Mouse (Mus musculus): ENCODE measurements around the gene Ifnl2. TPM values are rescaled to one million over a fixed set of nuclear protein-coding genes. Genes with fewer than 3 reads are reported as not detected.

The Ifnl2 gene
- polyA plus RNA-seq, 1 experiment: not detected

DNA sequence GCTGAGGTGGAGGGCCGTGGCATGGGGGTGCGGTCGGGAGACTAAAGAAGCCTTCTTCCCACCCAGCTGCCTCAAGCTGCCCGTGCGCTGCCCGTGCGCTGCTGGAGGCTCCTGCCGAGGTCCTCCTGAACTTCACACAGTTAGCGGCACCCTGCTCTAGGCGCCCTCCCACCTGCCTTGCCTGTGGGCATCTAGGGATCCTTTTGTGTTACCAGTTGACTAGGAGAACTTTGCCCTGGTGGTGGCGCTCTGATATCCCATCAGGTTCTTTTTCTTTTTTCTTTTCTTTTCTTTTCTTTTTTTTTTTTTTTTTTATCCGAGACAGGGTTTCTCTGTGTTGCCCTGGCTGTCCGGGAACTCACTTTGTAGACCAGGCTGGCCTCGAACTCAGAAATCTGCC lies 19.4 kb downstream of the Ifnl2 start:
- H3K4me1 ChIP-seq (ENCODE audit: control insufficient read depth, insufficient read depth, low read length): peaks cover 19% of the 10 kb centered on the region
- H3K27ac ChIP-seq (ENCODE audit: control insufficient read depth, insufficient read depth, low read depth, low read length): no peak overlapping the region
- H3K4me3 ChIP-seq (ENCODE audit: control insufficient read depth, low read depth, low read length): peak overlapping the region; percentile 85
- no peaks in the 10 kb centered on the region for H3K36me3 ChIP-seq (ENCODE audit: control insufficient read depth, insufficient read depth, low read length)
- TF ChIP-seq CTCF (IDR thresholded peaks at IDR 0.05; ENCODE audit: control insufficient read depth, insufficient read depth, insufficient replicate concordance, low read depth, low read length) (no peak), POLR2A (IDR thresholded peaks at IDR 0.05; ENCODE audit: control insufficient read depth, low read depth, low read length) (no peak)
- no peaks in the 10 kb centered on the region for H3K27me3 ChIP-seq (ENCODE audit: control insufficient read depth, insufficient read depth, low read length)

DNA sequence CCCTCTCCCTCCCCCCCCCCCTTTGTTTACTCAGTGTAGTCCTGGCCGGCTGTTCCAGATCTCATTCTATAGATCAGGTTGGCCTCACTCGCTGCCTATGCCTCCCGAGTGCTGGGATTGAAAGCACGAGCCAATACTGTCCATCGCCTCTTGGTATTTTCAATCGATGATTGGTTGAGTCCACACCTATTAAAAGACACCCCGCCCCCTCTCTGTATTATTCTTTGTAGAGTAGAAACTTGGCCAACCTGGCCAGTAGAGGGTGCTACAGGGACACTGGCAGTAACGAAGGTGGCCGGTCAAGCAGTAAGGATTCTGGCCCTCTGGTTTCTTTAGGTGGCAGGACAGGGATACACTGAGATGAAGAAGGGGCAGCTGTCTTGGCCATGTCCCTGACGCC lies 19.8 kb downstream of the Ifnl2 start:
- no peak overlapping the region for H3K27ac ChIP-seq (ENCODE audit: control insufficient read depth, insufficient read depth, low read depth, low read length)

DNA sequence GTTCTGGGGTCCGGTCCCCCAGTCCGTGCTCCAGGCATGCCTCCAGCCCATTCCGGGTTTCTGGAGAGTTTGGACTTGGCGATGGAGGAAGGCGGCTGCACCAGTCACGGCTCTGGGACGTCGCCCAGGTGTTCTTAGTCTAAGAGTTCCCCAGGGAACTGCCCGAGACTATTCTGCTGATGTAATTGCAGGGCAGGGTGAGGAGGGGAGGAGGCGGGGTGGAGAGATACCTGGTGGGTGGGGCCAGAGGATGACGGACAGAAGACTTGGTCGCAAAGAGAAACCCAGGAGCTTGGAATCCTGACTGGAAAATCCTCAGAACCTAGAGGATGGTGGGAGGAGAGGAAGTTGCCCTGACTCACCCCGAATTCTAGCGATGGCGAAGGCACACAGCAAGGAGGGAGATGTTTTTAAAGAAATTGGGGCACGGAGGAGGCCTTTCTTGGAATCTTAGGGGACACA lies 22.2 kb downstream of the Ifnl2 start:
- no peaks in the 10 kb centered on the region for H3K36me3 ChIP-seq (ENCODE audit: control insufficient read depth, insufficient read depth, low read length)
- H3K4me1 ChIP-seq (ENCODE audit: control insufficient read depth, insufficient read depth, low read length): peaks cover 21% of the 10 kb centered on the region
- TF ChIP-seq CTCF (IDR thresholded peaks at IDR 0.05; ENCODE audit: control insufficient read depth, insufficient read depth, insufficient replicate concordance, low read depth, low read length) (no peak), POLR2A (IDR thresholded peaks at IDR 0.05; ENCODE audit: control insufficient read depth, low read depth, low read length) (no peak)
- H3K27ac ChIP-seq (ENCODE audit: control insufficient read depth, insufficient read depth, low read depth, low read length): no peak overlapping the region
- H3K4me3 ChIP-seq (ENCODE audit: control insufficient read depth, low read depth, low read length): no peak overlapping the region
- no peaks in the 10 kb centered on the region for H3K27me3 ChIP-seq (ENCODE audit: control insufficient read depth, insufficient read depth, low read length)

More for the DNA sequence above, 19.8 kb downstream of the Ifnl2 start:
- Histone ChIP-seq H3K27me3 (ENCODE audit: control insufficient read depth, insufficient read depth, low read length) (no peaks in the 10 kb centered on the region), H3K4me3 (ENCODE audit: control insufficient read depth, low read depth, low read length) (peak overlapping the region; percentile 75), H3K36me3 (ENCODE audit: control insufficient read depth, insufficient read depth, low read length) (no peaks in the 10 kb centered on the region), H3K4me1 (ENCODE audit: control insufficient read depth, insufficient read depth, low read length) (peaks cover 19% of the 10 kb centered on the region)
- TF ChIP-seq POLR2A (IDR thresholded peaks at IDR 0.05; ENCODE audit: control insufficient read depth, low read depth, low read length) (no peak), CTCF (IDR thresholded peaks at IDR 0.05; ENCODE audit: control insufficient read depth, insufficient read depth, insufficient replicate concordance, low read depth, low read length) (peak; percentile 53; the same call in 1 of the 2 replicates)

DNA sequence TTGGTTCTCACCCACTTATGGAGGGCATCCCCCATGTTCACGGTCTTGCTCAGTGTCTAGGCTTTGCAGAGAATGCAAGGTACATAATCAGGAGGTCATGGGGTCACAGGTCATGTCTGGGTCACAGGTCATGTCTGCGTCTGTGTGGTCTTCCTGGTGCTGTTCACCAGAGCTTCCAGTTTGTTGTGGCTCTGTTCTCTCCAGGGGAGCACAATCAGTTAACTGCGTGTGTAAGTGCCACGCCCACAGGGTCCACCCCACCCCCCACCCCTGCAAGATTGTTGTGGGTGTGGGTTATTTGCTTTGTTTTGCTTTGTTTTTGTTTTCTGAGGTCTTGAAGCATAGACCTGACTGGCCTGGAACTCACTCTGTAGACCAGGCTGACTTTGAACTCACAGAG lies 26.1 kb downstream of the Ifnl2 start:
- H3K4me3 ChIP-seq (ENCODE audit: control insufficient read depth, low read depth, low read length): no peak overlapping the region
- no peaks in the 10 kb centered on the region for H3K27me3 ChIP-seq (ENCODE audit: control insufficient read depth, insufficient read depth, low read length)
- H3K36me3 ChIP-seq (ENCODE audit: control insufficient read depth, insufficient read depth, low read length): no peaks in the 10 kb centered on the region
- peaks cover 9% of the 10 kb centered on the region for H3K4me1 ChIP-seq (ENCODE audit: control insufficient read depth, insufficient read depth, low read length)
- H3K27ac ChIP-seq (ENCODE audit: control insufficient read depth, insufficient read depth, low read depth, low read length): no peak overlapping the region
- TF ChIP-seq CTCF (IDR thresholded peaks at IDR 0.05; ENCODE audit: control insufficient read depth, insufficient read depth, insufficient replicate concordance, low read depth, low read length) (no peak), POLR2A (IDR thresholded peaks at IDR 0.05; ENCODE audit: control insufficient read depth, low read depth, low read length) (no peak)

DNA sequence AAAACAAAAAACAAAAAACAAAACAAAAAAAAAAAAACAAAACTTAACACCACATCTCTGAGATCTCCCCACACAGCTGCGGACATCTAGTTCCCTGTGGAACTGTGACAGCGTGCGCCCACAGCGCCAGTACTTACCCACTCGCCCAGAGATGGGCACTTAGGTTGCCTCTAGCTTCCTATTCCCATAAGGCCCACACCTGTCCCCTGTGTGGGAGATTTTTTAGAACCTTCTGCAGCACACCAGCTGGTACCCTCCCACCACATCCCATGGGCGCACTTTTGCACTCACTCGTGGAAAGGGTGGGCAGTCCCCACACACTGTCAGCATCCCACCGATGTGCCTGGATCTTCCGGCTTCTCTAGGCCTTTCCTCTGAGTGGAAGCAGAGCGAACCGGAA lies 27.4 kb downstream of the Ifnl2 start:
- peaks cover 8% of the 10 kb centered on the region for H3K4me1 ChIP-seq (ENCODE audit: control insufficient read depth, insufficient read depth, low read length)
- H3K36me3 ChIP-seq (ENCODE audit: control insufficient read depth, insufficient read depth, low read length): no peaks in the 10 kb centered on the region
- H3K27me3 ChIP-seq (ENCODE audit: control insufficient read depth, insufficient read depth, low read length): no peaks in the 10 kb centered on the region
- no peak for TF ChIP-seq CTCF (IDR thresholded peaks at IDR 0.05; ENCODE audit: control insufficient read depth, insufficient read depth, insufficient replicate concordance, low read depth, low read length)
- no peak for TF ChIP-seq POLR2A (IDR thresholded peaks at IDR 0.05; ENCODE audit: control insufficient read depth, low read depth, low read length)
- no peak overlapping the region for H3K27ac ChIP-seq (ENCODE audit: control insufficient read depth, insufficient read depth, low read depth, low read length)
- H3K4me3 ChIP-seq (ENCODE audit: control insufficient read depth, low read depth, low read length): no peak overlapping the region

DNA sequence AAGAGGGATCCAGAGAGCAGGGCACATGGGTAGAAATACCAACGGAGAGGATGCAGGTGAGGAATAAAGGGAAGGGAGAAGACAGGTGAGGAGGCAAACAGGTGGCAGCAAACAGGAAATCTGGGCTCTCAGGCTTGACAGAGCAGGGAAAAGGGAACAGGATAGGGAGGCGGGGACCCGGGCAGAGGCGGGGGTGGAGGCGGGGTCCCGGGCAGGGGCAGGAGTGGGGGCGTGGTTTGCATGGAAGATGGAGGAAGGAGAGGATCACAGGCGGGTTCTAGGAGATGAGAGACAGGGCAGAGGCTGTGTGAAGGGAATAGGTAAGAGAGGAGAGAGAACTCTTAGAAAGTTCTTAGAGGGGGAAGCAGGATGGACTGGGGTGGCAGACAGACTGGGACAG lies 31.4 kb downstream of the Ifnl2 start:
- Histone ChIP-seq H3K27me3 (ENCODE audit: control insufficient read depth, insufficient read depth, low read length) (no peaks in the 10 kb centered on the region), H3K4me3 (ENCODE audit: control insufficient read depth, low read depth, low read length) (no peak overlapping the region), H3K36me3 (ENCODE audit: control insufficient read depth, insufficient read depth, low read length) (no peaks in the 10 kb centered on the region), H3K4me1 (ENCODE audit: control insufficient read depth, insufficient read depth, low read length) (peaks cover 5% of the 10 kb centered on the region), H3K27ac (ENCODE audit: control insufficient read depth, insufficient read depth, low read depth, low read length) (no peak overlapping the region)
- TF ChIP-seq POLR2A (IDR thresholded peaks at IDR 0.05; ENCODE audit: control insufficient read depth, low read depth, low read length) (no peak), CTCF (IDR thresholded peaks at IDR 0.05; ENCODE audit: control insufficient read depth, insufficient read depth, insufficient replicate concordance, low read depth, low read length) (no peak)

DNA sequence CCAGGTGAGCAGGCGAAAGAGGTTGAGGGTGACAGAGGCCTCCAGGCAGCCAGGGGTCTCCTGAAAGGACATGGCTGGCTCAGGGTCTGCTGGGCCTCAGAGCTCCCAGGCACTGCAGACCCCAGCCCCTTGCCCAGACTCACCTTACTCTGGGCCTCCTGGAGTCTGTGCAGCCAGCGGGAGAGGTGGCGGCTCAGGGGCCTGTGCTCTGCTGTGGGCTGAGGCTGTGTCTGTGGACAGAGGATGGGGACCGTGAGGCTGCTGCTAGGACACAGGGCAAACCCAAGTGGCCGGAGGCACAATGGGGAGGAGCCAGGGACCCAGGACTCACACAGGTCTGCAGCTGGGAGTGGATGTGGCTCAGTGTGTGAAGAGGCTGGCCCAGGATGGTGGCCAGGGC lies 32.9 kb downstream of the Ifnl2 start:
- TF ChIP-seq POLR2A (IDR thresholded peaks at IDR 0.05; ENCODE audit: control insufficient read depth, low read depth, low read length) (no peak), CTCF (IDR thresholded peaks at IDR 0.05; ENCODE audit: control insufficient read depth, insufficient read depth, insufficient replicate concordance, low read depth, low read length) (no peak)
- Histone ChIP-seq H3K4me1 (ENCODE audit: control insufficient read depth, insufficient read depth, low read length) (peaks cover 5% of the 10 kb centered on the region), H3K27me3 (ENCODE audit: control insufficient read depth, insufficient read depth, low read length) (no peaks in the 10 kb centered on the region), H3K27ac (ENCODE audit: control insufficient read depth, insufficient read depth, low read depth, low read length) (no peak overlapping the region), H3K36me3 (ENCODE audit: control insufficient read depth, insufficient read depth, low read length) (no peaks in the 10 kb centered on the region), H3K4me3 (ENCODE audit: control insufficient read depth, low read depth, low read length) (no peak overlapping the region)

DNA sequence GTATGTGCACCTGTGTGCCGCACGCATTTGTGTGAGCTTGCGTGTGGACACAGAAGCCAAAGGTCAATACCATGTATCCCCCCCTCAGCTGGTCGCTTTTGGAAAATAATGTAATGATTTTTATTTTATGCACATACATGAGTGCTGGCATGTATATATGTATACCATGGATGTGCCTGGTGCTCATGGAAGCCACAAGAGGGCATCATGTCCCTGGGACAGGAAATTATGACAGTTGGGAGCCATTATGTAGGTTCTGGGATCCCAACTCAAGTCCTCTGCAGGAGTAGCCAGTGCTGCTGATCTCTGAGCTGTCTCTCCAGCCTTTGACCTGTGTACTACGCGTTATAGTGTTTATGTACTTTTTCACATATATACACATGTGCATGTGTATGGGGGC lies 34.1 kb downstream of the Ifnl2 start:
- H3K4me1 ChIP-seq (ENCODE audit: control insufficient read depth, insufficient read depth, low read length): peaks cover 5% of the 10 kb centered on the region
- TF ChIP-seq CTCF (IDR thresholded peaks at IDR 0.05; ENCODE audit: control insufficient read depth, insufficient read depth, insufficient replicate concordance, low read depth, low read length) (no peak), POLR2A (IDR thresholded peaks at IDR 0.05; ENCODE audit: control insufficient read depth, low read depth, low read length) (no peak)
- no peak overlapping the region for H3K4me3 ChIP-seq (ENCODE audit: control insufficient read depth, low read depth, low read length)
- no peaks in the 10 kb centered on the region for H3K36me3 ChIP-seq (ENCODE audit: control insufficient read depth, insufficient read depth, low read length)
- no peak overlapping the region for H3K27ac ChIP-seq (ENCODE audit: control insufficient read depth, insufficient read depth, low read depth, low read length)
- no peaks in the 10 kb centered on the region for H3K27me3 ChIP-seq (ENCODE audit: control insufficient read depth, insufficient read depth, low read length)

Measured in testis, adult 2 months (tissue).